Mouse (Mus musculus) cortical plate, adult 2 months (tissue): ENCODE measurements around the gene Cox17.

ENCODE experiments used
- CTCF ChIP-seq: fragments of 200-500 bp; IDR thresholded peaks from 2 replicates; pipeline ENCODE4 v1.5.1; 2011; ENCODE audit warnings: mild to moderate bottlenecking, control low read depth, low read length; ENCODE audit not compliant: insufficient read depth; ENCODE audit errors: extremely low read depth
- POLR2A ChIP-seq: fragments of 200-500 bp; IDR thresholded peaks from 2 replicates; pipeline ENCODE4 v1.6.1; 2011; ENCODE audit warnings: mild to moderate bottlenecking, low read length, control low read depth; ENCODE audit not compliant: insufficient read depth; ENCODE audit errors: extremely low read depth

GRCm38 (mm10) chr16:38353642-38354041 lies 6.9 kb downstream of the Cox17 start:
- TF ChIP-seq CTCF (no peak), POLR2A (no peak)
